Mouse (Mus musculus): ENCODE data around the gene Nfasc.

GRCm38 (mm10) chr1:132570906-132571305 lies 170.7 kb downstream of the Nfasc start:
- TF ChIP-seq CTCF (IDR thresholded peaks at IDR 0.05; ENCODE audit: control insufficient read depth, insufficient read depth, low read length) (no peak), POLR2A (IDR thresholded peaks at IDR 0.05; ENCODE audit: borderline replicate concordance, control insufficient read depth, low read depth, low read length) (no peak)
